Mouse (Mus musculus): Measurements from ENCODE around the gene Wnt7b.

- TF ChIP-seq CTCF (IDR thresholded peaks at IDR 0.05; ENCODE audit: control insufficient read depth, insufficient read depth, low read length) (no peak), POLR2A (IDR thresholded peaks at IDR 0.05; ENCODE audit: borderline replicate concordance, control insufficient read depth, low read depth, low read length) (no peak)
These were observed 32.8 kb upstream of the Wnt7b start for GRCm38 (mm10) chr15:85615075-85615474.
